Mouse (Mus musculus): ENCODE measurements at regions not wholly inside any gene's neighbourhood (a gene's known extent, or its start where the extent isn't known, plus 50 kb on each side); places are given as distances from the start of the nearest gene placed in this dataset.

DNA sequence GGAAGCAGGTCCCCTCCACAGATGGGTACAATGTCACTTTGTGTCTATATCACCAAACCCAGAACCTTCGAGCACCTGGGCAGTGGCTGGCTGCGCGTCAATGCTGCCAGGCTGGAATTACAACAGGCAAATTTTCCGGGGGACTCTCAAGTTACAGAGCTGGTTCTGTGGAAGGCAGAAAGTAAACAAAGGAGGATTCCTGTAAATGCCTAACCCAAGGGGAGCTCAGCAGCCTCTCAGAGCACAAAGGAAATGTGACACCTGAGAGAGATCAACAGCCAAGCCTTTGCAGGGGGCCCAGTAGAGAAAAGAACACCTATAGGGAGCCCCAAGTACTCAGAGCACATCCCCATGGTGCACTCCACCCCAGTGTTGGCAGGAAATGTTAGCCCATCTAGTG lies 70.7 kb downstream of the Setd4 start:
- no peak for DNase-seq (ENCODE audit: low spot score)

GRCm38 (mm10) chr16:93531937-93532336 lies 71.9 kb downstream of the Setd4 start:
- DNase-seq (ENCODE audit: low spot score), result no peak

GRCm38 (mm10) chr16:93522485-93522884 lies 81.4 kb downstream of the Setd4 start:
- no peak for DNase-seq (ENCODE audit: low spot score)

DNA sequence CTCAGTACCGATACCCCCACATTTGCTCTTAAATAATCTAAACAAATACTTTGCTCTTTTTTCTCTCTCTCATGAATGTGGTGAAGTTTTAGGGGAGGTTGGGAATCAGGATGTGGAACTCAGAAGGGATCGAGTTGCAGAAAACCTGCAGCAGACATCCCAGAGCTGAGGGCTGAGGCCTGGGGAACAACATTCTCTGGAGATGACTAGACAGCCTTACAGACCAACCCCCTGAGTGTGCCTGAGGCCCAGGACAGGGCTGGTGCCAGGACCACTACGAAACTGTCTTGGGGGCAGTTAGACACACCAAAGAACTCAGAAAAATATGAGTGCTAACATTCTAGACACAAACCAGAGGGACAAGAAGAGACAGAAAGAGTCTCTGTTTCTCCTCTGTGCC lies 83.4 kb downstream of the Setd4 start:
- DNase-seq (ENCODE audit: low spot score), result no peak

- no peak for DNase-seq (ENCODE audit: low spot score)
These were observed 85.2 kb downstream of the Setd4 start for GRCm38 (mm10) chr16:93518620-93519019.

- no peak for DNase-seq (ENCODE audit: low spot score)
These were observed 87.1 kb downstream of the Setd4 start for GRCm38 (mm10) chr16:93516793-93517192.

DNA sequence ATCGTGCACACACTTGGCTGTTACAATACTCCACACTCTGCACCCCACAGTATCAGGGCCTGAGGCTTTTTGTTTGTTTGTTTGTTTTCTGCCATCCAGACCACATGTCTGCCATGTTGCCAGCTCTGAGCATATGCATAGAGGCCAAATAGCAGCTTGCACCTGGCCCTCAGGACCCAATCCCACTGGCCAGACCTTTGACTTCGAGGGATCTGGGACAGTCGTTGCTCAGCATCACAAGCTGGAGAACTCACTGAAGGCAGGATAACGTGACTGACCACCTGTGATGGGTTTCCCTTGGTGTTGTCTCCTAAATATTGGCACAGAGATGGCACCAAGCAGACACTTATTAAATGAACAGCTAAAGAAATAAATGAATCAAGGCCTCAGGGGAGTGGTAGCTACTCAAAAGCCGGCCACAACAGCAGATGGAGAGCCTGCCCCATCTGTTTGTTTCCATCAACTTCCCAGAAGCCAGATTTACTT lies 88.4 kb downstream of the Setd4 start:
- DNase-seq (ENCODE audit: low spot score), result no peak

GRCm38 (mm10) chr16:93513616-93514041 lies 90.2 kb downstream of the Setd4 start:
- DNase-seq (ENCODE audit: low spot score), result no peak

DNA sequence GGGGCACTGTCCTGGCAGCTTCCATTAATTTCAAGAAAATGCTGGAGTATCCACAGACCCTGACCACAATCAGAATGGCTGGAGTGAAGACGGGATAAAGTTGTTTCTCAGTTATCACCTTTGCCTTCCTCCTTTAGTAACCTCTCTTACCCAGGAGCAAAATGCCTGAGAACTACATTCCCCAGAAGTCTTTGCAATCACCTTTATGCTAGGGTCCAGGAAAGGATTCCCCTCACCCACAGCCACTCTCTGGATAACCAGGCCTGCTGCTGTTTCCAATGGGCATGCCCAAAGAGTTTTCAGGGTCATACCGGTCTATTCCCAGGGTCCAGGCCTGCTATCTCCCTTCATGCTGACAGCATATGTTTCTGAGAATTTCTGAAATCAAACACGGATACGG lies 91.9 kb downstream of the Setd4 start:
- DNase-seq (ENCODE audit: low spot score), result no peak

DNA sequence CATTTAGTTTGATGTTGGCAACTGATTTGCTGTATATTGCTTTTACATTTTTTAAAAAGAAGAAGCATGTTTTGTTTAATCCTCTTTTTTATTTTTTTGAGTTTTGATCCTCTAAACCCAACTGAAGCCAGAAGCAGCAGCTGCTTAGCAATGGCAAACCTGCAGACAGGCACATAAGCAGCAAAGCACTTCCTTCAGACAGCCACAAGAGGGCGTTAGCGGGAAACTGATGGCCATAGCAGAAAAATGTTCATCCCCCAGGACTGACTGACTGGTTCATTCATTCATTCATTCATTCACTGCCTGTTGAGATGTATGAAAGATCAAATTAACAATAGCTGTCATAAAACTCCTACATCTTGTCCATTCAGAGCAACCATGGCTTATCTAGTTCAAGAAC lies 92.3 kb downstream of the Setd4 start:
- DNase-seq (ENCODE audit: low spot score), result no peak

DNA sequence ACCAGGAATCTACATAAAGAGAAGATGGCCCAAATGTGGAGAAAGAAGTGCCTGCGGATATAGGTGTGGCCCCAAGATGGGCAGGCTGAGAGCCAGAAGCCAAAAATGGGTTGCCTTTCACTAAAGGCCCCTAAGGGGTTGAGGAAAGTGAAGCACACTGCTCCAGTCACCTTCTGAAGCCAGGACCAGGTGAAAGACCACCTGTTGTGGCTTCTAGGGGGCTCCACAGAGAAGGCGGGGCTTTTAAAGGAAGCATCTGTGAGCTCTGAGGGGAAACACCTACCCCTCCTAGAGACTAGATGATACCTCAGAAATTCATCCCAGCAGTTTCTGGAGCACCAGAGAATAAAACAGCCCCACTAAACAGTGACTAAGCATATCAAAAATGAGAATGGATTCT lies 105.1 kb downstream of the Setd4 start:
- no peak for DNase-seq (ENCODE audit: low spot score)

DNA sequence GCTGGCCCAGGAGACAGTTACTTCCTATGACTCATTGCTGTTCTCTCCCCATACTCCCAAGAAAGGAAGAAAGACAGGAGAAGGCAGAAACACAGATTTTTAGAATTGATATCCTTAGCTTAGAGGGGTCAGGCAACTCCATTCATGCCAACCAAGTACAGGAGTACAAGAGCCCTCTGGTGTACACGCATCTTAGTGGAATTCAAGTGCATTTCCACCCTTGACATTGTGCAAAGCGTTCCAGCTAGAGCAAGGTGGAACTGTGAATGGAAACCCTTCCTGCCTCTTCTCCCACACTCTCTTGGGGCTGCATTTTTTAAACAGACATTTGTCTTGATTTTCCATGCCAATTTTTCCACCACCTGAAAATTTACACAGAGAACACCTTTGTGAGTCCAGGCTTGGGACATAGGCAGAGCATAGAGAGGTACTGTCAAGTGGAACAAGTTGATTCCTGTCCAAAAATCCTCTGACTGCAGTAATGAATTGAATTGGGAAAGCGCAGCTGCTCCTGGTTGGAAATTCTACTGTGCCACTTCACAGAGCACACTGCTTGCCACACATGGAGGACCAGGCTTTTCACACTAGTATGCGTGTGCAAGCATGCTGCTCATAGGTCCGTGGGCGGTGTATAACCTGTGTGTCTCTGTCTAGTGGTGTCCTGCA lies 110.4 kb downstream of the Setd4 start:
- no peak for DNase-seq (ENCODE audit: low spot score)

DNA sequence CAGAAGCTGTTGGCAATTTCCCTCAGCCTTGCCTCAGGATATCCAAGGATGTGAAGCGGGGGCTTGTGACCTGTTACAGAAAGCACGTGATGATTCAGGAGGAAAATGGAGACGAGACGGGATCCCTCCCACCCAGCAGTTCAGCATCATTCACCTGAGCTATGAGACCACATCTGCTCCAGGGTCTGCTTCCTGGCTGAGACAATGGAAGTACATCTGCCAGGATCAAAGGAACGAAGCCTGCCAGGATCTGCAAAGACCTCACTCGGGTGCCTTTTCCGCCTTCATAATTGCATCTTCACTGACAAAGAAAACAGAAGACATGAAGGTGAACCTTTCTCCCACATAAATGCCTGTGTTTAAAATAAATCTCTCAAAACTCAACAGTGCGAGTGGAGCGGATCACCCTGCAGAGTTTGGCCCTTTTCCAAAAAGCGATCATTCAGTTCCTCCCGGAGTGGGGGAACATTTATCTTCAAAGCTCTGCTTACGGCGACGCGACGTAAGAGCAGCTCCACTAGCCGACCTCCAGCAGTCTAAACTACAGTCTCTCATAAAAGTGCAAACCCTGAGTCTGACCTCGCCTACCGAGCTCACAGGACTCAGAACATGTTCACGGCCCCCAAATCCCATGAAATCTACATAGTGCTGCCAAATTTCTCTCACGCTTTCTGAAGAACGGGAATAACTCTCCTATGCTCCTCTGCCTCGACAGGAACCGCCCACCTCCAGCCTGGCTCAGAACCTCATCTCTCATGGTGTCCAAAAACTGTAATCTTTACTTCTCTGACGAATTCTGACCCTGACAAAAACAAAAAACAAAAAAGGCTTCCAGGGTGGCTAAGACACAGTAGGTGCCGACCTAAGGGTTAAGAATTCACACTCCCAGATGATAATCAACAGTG lies 117.0 kb downstream of the Setd4 start:
- DNase-seq (ENCODE audit: low spot score), result no peak

DNA sequence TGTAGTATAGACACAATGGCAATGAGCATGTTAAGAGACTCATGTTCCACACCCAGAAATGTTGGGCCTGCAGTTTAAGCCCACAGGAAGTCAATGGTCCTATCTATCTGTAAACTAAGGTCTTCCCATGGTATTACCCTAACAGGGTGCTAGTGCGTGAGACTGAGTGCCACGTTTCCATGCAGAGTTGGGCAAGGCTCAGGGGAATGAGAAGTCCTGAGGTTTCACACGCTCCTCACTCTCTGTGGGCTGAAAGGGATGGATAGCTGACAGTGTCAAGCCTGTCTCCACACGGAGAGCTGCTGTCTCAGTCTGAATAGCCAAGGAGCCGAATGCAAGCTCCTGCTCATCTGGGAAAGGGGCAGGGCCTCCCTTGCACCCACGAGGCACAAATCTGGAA lies 133.9 kb downstream of the Setd4 start:
- no peak for DNase-seq (ENCODE audit: low spot score)

- no peak for DNase-seq (ENCODE audit: low spot score)
These were observed 138.1 kb downstream of the Setd4 start for GRCm38 (mm10) chr16:93465741-93466140.

- no peak for DNase-seq (ENCODE audit: low spot score)
These were observed 139.0 kb downstream of the Setd4 start for GRCm38 (mm10) chr16:93464898-93465297.

DNA sequence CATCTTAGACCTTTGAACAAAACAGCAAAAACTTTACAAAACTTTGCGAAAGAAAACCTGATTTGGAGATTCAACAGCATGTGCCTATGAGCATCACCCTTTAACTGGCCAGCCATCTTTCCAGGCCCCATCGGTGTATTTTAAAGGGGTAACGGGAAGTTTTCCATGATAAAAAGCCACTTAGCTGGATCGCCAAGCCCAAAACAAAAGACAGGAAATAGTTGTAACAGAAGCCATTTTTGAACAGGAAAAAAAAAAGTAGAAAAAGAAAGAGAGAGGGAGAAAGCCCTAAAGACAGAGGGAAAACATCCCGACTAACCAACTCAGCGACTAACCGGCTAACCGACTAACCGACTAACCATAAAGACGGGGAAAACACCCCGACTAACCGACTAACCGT lies 140.5 kb downstream of the Setd4 start:
- DNase-seq (ENCODE audit: low spot score), result no peak

- DNase-seq (ENCODE audit: low spot score), result no peak
These were observed 141.6 kb downstream of the Setd4 start for GRCm38 (mm10) chr16:93462286-93462610.

GRCm38 (mm10) chr16:93461406-93462285 lies 142.2 kb downstream of the Setd4 start:
- DNase-seq (ENCODE audit: low spot score), result no peak

DNA sequence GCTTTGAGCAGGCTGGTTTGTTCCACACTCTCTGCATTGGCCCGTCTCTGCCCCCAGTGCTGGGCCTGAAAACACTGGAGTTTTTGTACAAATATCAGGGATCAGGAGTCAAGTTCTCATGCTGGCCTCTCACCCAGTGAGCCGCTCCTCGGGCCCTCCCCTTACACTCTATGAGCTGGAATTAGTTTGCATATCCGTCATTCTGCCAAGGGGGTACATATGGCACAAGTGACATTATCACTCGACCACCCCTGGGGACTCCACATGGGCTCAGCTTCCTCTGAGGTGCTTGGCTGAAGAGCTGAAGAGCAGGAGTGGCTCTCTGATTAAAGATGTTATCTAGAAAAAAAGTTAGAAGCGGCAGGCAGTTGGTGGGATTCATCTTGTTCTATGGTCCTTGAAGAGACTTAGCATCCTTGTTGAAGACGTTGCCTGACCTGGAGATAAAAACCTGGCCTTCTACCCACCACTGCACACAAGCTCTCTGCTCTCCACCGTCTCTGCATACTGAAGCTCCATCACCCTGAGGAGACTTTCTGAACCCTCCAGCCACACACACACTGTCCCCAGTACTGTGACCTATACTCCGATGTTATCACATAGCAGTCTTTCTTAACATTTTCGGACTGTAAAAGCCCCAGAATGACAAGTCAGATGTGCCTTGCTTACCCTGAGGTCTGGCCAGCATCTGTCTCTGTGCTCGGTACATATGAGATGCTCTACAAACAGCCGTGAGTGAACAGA lies 144.2 kb downstream of the Setd4 start:
- DNase-seq (ENCODE audit: low spot score), result no peak

Data from heart, adult 8-10 months (tissue).